Mouse (Mus musculus): ENCODE data around the gene Tmem30a. TPM values are rescaled to one million over a fixed set of nuclear protein-coding genes. Genes with fewer than 3 reads are reported as not detected.

Gene Tmem30a
- polyA plus RNA-seq, 1 experiment from 2014 or later, result 129 TPM

GRCm38 (mm10) chr9:79784934-79785793 lies 8.1 kb downstream of the Tmem30a start:
- Histone ChIP-seq H3K27ac (replicated peaks) (no peak overlapping the region), H3K9ac (replicated peaks) (no peak overlapping the region), H3K4me1 (peaks cover 24% of the 10 kb centered on the region), H3K36me3 (no peaks in the 10 kb centered on the region), H3K4me3 (replicated peaks) (no peak overlapping the region), H3K27me3 (replicated peaks) (no peaks in the 10 kb centered on the region), H3K9me3 (replicated peaks) (no peaks in the 10 kb centered on the region), H3K4me2 (no peak overlapping the region)
- 62% methylated on average over 2 of the region's 2 CpGs for WGBS
- no peak for ATAC-seq (ENCODE audit: low FRiP score)

DNA sequence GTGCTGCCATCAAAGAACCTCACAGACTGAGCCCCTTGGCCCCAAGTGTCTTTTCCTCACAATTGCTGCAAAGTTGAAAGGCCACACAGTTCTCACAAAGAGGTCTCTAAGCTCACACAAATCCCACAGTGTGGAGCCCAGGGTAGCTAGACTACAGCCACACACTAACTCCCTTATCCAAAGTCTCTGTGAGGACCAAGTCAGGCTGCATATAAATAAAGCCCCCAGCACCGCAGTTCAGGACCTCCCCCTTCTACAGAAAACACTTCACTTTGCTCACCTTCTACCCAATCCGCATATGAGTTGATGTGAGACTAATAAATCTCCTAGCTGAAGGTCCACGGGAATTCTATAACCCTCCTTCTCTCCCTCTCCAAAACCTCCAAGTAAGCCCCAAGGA lies 8.9 kb downstream of the Tmem30a start:
- Histone ChIP-seq H3K9me3 (replicated peaks) (no peaks in the 10 kb centered on the region), H3K4me1 (peaks cover 20% of the 10 kb centered on the region), H3K27me3 (replicated peaks) (no peaks in the 10 kb centered on the region), H3K9ac (replicated peaks) (no peak overlapping the region), H3K4me3 (replicated peaks) (no peak overlapping the region), H3K27ac (replicated peaks) (no peak overlapping the region), H3K4me2 (no peak overlapping the region), H3K36me3 (no peaks in the 10 kb centered on the region)
- WGBS, result 43% methylated on average over 3 of the region's 3 CpGs
- 0 out of 2 replicates have a peak, but pooled peaks have one; percentile 43 for ATAC-seq (ENCODE audit: low FRiP score)

GRCm38 (mm10) chr9:79779354-79779753 lies 14.0 kb downstream of the Tmem30a start:
- Histone ChIP-seq H3K27ac (replicated peaks) (no peak overlapping the region), H3K27me3 (replicated peaks) (no peaks in the 10 kb centered on the region), H3K36me3 (0 out of 2 replicates have a peak, but pooled peaks cover 6% of the 10 kb centered on the region), H3K4me3 (replicated peaks) (no peak overlapping the region), H3K9me3 (replicated peaks) (no peaks in the 10 kb centered on the region), H3K9ac (replicated peaks) (no peak overlapping the region), H3K4me1 (peaks cover 3% of the 10 kb centered on the region; the same call in 1 of the 2 replicates), H3K4me2 (no peak overlapping the region)
- ATAC-seq (ENCODE audit: low FRiP score), result no peak
- WGBS, result 83% methylated on average over 2 of the region's 2 CpGs

DNA sequence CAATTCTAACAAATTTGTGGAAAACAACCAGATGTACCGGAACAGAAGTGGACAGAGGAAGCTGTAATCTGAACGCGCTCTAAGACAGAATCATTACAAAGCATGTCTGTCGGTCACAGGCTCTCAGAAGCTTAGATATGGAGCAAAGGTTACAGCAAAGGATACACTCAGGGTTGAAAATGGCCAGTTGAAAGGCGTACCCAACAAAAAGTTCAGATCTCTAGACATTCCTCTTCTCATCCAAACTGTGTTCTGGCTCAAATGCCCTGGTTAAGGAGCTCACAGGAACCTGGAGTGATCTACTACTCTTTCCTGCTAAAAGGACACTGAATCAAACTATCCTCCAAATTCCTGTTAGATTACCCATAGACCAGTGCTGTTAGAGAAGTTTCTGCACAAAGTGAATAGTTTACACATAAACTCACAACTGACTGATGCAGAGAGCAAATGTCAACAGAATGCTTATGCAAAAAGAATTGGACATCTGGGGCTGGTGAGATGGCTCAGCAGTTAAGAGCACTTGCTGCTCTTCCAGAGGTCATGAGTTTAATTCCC lies 26.2 kb downstream of the Tmem30a start:
- no peak overlapping the region for H3K4me2 ChIP-seq
- H3K36me3 ChIP-seq, result peaks cover 10% of the 10 kb centered on the region; the same call in 1 of the 2 replicates
- no peak overlapping the region for H3K4me3 ChIP-seq (replicated peaks)
- no peak overlapping the region for H3K27ac ChIP-seq (replicated peaks)
- no peaks in the 10 kb centered on the region for H3K9me3 ChIP-seq (replicated peaks)
- 96% methylated on average over 5 of the region's 5 CpGs for WGBS
- H3K27me3 ChIP-seq (replicated peaks), result no peaks in the 10 kb centered on the region
- no peak for ATAC-seq (ENCODE audit: low FRiP score)
- no peak overlapping the region for H3K9ac ChIP-seq (replicated peaks)
- H3K4me1 ChIP-seq, result no peaks in the 10 kb centered on the region

DNA sequence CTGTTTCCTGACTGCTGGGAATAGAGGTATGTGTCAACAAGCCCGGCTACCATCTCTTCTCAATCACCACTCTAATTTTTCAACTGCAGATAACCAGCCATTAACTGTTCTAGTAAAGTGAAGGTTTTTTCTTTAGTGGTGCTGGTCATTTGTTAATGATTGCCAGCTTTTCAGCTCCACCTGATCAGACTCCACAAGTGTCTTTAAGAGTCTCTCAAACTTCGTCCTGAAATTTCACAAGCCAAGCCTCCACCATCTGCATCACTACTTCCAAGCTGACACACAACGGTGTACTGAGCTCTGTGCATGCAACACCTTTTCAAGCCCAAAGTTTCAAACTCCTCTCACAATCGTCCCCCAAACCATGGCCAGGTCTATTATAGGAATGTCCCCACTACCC lies 28.0 kb downstream of the Tmem30a start:
- 90% methylated on average over 4 of the region's 4 CpGs for WGBS

DNA sequence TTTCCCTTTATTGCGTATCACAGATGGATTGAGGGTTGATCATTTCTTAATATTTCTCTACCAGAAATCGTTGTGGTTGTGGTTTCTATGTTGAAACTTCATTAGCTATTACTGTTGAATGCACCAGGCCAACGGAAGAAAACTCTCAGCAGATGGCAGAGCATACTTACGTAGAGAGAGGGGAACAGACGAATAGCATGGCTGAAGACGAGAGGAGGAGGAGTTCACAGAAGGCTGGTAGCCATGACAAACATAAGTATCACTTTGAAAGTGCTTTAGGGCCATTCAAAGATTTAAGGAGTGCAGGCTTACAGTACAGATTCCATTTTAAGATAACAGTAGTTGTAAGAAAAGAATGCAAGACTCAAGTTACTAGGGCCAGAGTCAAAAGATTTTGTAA lies 30.8 kb downstream of the Tmem30a start:
- Histone ChIP-seq H3K36me3 (0 out of 2 replicates have a peak, but pooled peaks cover 3% of the 10 kb centered on the region), H3K4me1 (peaks cover 17% of the 10 kb centered on the region), H3K9me3 (replicated peaks) (no peaks in the 10 kb centered on the region), H3K27ac (replicated peaks) (no peak overlapping the region), H3K4me2 (no peak overlapping the region), H3K9ac (replicated peaks) (no peak overlapping the region), H3K4me3 (replicated peaks) (no peak overlapping the region), H3K27me3 (replicated peaks) (no peaks in the 10 kb centered on the region)
- ATAC-seq (ENCODE audit: low FRiP score), result no peak
- 84% methylated on average over 6 of the region's 6 CpGs for WGBS

More for the DNA sequence above, 28.0 kb downstream of the Tmem30a start:
- no peak overlapping the region for H3K4me2 ChIP-seq
- H3K27ac ChIP-seq (replicated peaks), result no peak overlapping the region
- H3K9ac ChIP-seq (replicated peaks), result no peak overlapping the region
- no peaks in the 10 kb centered on the region for H3K27me3 ChIP-seq (replicated peaks)
- no peak for ATAC-seq (ENCODE audit: low FRiP score)
- peaks cover 3% of the 10 kb centered on the region; the same call in 1 of the 2 replicates for H3K4me1 ChIP-seq
- peaks cover 1% of the 10 kb centered on the region; the same call in 1 of the 2 replicates for H3K36me3 ChIP-seq
- no peak overlapping the region for H3K4me3 ChIP-seq (replicated peaks)
- no peaks in the 10 kb centered on the region for H3K9me3 ChIP-seq (replicated peaks)

- no peaks in the 10 kb centered on the region for H3K27me3 ChIP-seq (replicated peaks)
- peak overlapping the region; percentile 54 for H3K9ac ChIP-seq (replicated peaks)
- H3K4me2 ChIP-seq, result peak overlapping the region; percentile 60
- peak overlapping the region; percentile 78 for H3K4me3 ChIP-seq (replicated peaks)
- H3K27ac ChIP-seq (replicated peaks), result peak overlapping the region; percentile 85
- whole genome bisulfite sequencing, result 8% methylated on average over 14 of the region's 14 CpGs
- H3K4me1 ChIP-seq, result peaks cover 21% of the 10 kb centered on the region
- peak; percentile 64 for ATAC-seq (ENCODE audit: low FRiP score)
- H3K36me3 ChIP-seq, result peaks cover 15% of the 10 kb centered on the region
- H3K9me3 ChIP-seq (replicated peaks), result no peaks in the 10 kb centered on the region
Observed at GRCm38 (mm10) chr9:79760076-79760475, 33.2 kb downstream of the Tmem30a start.

- under 1% methylated on average over 49 of the region's 49 CpGs for WGBS
- peak within 1 kb of the TSS; percentile 67 for H3K4me2 ChIP-seq
- H3K4me3 ChIP-seq (replicated peaks), result peak within 1 kb of the TSS; percentile 78
- H3K27ac ChIP-seq (replicated peaks), result peak within 1 kb of the TSS; percentile 85
- no peaks in the 10 kb centered on the region for H3K9me3 ChIP-seq (replicated peaks)
- peaks cover 18% of the 10 kb centered on the region for H3K36me3 ChIP-seq
- ATAC-seq (ENCODE audit: low FRiP score), result peak; percentile 100
- no peaks in the 10 kb centered on the region for H3K27me3 ChIP-seq (replicated peaks)
- H3K9ac ChIP-seq (replicated peaks), result peak within 1 kb of the TSS; percentile 81
- peaks cover 21% of the 10 kb centered on the region for H3K4me1 ChIP-seq
Observed at GRCm38 (mm10) chr9:79759385-79760005, 33.8 kb downstream of the Tmem30a start, which contains the start of gene Cox7a2. Gene Cox7a2, minus strand, starts transcription at chr9:79759878.

DNA sequence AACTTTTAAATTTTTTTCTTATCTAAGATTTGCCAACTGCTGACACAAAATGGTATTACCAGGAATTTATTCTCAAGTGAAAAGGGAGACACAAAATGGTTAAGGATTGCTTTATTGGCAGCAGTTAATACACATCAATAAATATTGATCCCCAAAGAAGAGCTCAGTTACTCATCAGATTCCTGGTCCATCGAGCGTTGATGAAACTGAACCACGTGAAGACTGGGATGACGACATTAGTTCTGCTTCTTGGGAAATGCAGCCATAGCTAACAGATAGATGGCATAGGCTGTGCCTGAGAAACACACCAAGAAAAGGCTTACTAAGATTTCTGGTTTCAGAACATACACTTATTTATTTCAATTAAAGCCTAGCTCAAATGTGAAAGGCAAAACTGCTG lies 38.0 kb downstream of the Tmem30a start:
- no peak overlapping the region for H3K4me2 ChIP-seq
- H3K27ac ChIP-seq (replicated peaks), result no peak overlapping the region
- peaks cover 18% of the 10 kb centered on the region for H3K4me1 ChIP-seq
- 92% methylated on average over 4 of the region's 4 CpGs for WGBS
- H3K36me3 ChIP-seq, result peaks cover 40% of the 10 kb centered on the region
- no peak overlapping the region for H3K9ac ChIP-seq (replicated peaks)
- no peak overlapping the region for H3K4me3 ChIP-seq (replicated peaks)
- H3K9me3 ChIP-seq (replicated peaks), result no peaks in the 10 kb centered on the region
- ATAC-seq (ENCODE audit: low FRiP score), result no peak
- no peaks in the 10 kb centered on the region for H3K27me3 ChIP-seq (replicated peaks)

- no peak overlapping the region for H3K4me2 ChIP-seq
- ATAC-seq (ENCODE audit: low FRiP score), result no peak
Observed at GRCm38 (mm10) chr9:79751846-79752245, 41.5 kb downstream of the Tmem30a start.

GRCm38 (mm10) chr9:79750709-79751108 lies 42.6 kb downstream of the Tmem30a start:
- no peaks in the 10 kb centered on the region for H3K4me1 ChIP-seq
- H3K27me3 ChIP-seq (replicated peaks), result no peaks in the 10 kb centered on the region
- H3K27ac ChIP-seq (replicated peaks), result no peak overlapping the region
- WGBS, result 92% methylated on average over 7 of the region's 7 CpGs
- H3K36me3 ChIP-seq, result peaks cover 33% of the 10 kb centered on the region
- no peak for ATAC-seq (ENCODE audit: low FRiP score)
- H3K4me2 ChIP-seq, result no peak overlapping the region
- H3K9me3 ChIP-seq (replicated peaks), result no peaks in the 10 kb centered on the region
- no peak overlapping the region for H3K9ac ChIP-seq (replicated peaks)
- no peak overlapping the region for H3K4me3 ChIP-seq (replicated peaks)

More at GRCm38 (mm10) chr9:79751846-79752245, 41.5 kb downstream of the Tmem30a start:
- no peak overlapping the region for H3K27ac ChIP-seq (replicated peaks)
- H3K9me3 ChIP-seq (replicated peaks), result no peaks in the 10 kb centered on the region
- H3K4me1 ChIP-seq, result no peaks in the 10 kb centered on the region
- WGBS, result 62% methylated on average over 8 of the region's 8 CpGs
- no peak overlapping the region for H3K4me3 ChIP-seq (replicated peaks)
- H3K9ac ChIP-seq (replicated peaks), result no peak overlapping the region
- H3K36me3 ChIP-seq, result peaks cover 37% of the 10 kb centered on the region
- no peaks in the 10 kb centered on the region for H3K27me3 ChIP-seq (replicated peaks)

Data from neural tube, embryonic 15.5 days (tissue).